Mouse (Mus musculus): ENCODE data around the gene Inf2. TPM values are rescaled to one million over a fixed set of nuclear protein-coding genes. Genes with fewer than 3 reads are reported as not detected.

The Inf2 gene
- polyA plus RNA-seq, 1 experiment from 2014 or later, result 2.5 TPM

- Histone ChIP-seq H3K4me3 (replicated peaks) (no peak overlapping the region), H3K9ac (no peak overlapping the region), H3K36me3 (no peaks in the 10 kb centered on the region), H3K9me3 (no peaks in the 10 kb centered on the region), H3K27me3 (replicated peaks) (no peaks in the 10 kb centered on the region), H3K4me1 (replicated peaks) (peaks cover 21% of the 10 kb centered on the region), H3K27ac (no peak overlapping the region), H3K4me2 (replicated peaks) (no peak overlapping the region)
- WGBS, result 54% methylated on average over 11 of the region's 11 CpGs
- ATAC-seq, result no peak
Observed at GRCm38 (mm10) chr12:112632084-112632777, 43.6 kb downstream of the Inf2 start.

GRCm38 (mm10) chr12:112632907-112633306 lies 44.3 kb downstream of the Inf2 start:
- H3K4me3 ChIP-seq (replicated peaks), result no peak overlapping the region
- 81% methylated on average over 5 of the region's 5 CpGs for WGBS
- no peak overlapping the region for H3K9ac ChIP-seq
- ATAC-seq, result no peak
- no peaks in the 10 kb centered on the region for H3K36me3 ChIP-seq
- H3K27ac ChIP-seq, result no peak overlapping the region
- H3K4me2 ChIP-seq (replicated peaks), result no peak overlapping the region
- no peaks in the 10 kb centered on the region for H3K27me3 ChIP-seq (replicated peaks)
- H3K4me1 ChIP-seq (replicated peaks), result peaks cover 21% of the 10 kb centered on the region
- no peaks in the 10 kb centered on the region for H3K9me3 ChIP-seq

GRCm38 (mm10) chr12:112633686-112634085 lies 45.1 kb downstream of the Inf2 start:
- no peak overlapping the region for H3K27ac ChIP-seq
- peaks cover 16% of the 10 kb centered on the region for H3K4me1 ChIP-seq (replicated peaks)
- H3K9ac ChIP-seq, result no peak overlapping the region
- no peak overlapping the region for H3K4me2 ChIP-seq (replicated peaks)
- no peaks in the 10 kb centered on the region for H3K36me3 ChIP-seq
- no peak overlapping the region for H3K4me3 ChIP-seq (replicated peaks)
- H3K9me3 ChIP-seq, result no peaks in the 10 kb centered on the region
- peak; percentile 14; the same call in 1 of the 2 replicates for ATAC-seq
- H3K27me3 ChIP-seq (replicated peaks), result no peaks in the 10 kb centered on the region
- WGBS, result 60% methylated on average over 9 of the region's 9 CpGs

- Histone ChIP-seq H3K36me3 (no peaks in the 10 kb centered on the region), H3K27ac (no peak overlapping the region), H3K9me3 (no peaks in the 10 kb centered on the region), H3K4me1 (replicated peaks) (0 out of 2 replicates have a peak, but pooled peaks cover 3% of the 10 kb centered on the region), H3K9ac (no peak overlapping the region), H3K4me3 (replicated peaks) (no peak overlapping the region), H3K4me2 (replicated peaks) (no peak overlapping the region), H3K27me3 (replicated peaks) (no peaks in the 10 kb centered on the region)
- 72% methylated on average over 10 of the region's 10 CpGs for WGBS
- no peak for ATAC-seq
Observed at GRCm38 (mm10) chr12:112639526-112639925, 50.9 kb downstream of the Inf2 start.

GRCm38 (mm10) chr12:112643126-112643525 lies 54.5 kb downstream of the Inf2 start:
- H3K27ac ChIP-seq, result no peak overlapping the region
- no peaks in the 10 kb centered on the region for H3K27me3 ChIP-seq (replicated peaks)
- no peaks in the 10 kb centered on the region for H3K36me3 ChIP-seq
- WGBS, result 85% methylated on average over 6 of the region's 6 CpGs
- no peaks in the 10 kb centered on the region for H3K9me3 ChIP-seq
- peaks cover 15% of the 10 kb centered on the region for H3K4me1 ChIP-seq (replicated peaks)
- no peak overlapping the region for H3K4me2 ChIP-seq (replicated peaks)
- ATAC-seq, result no peak
- H3K4me3 ChIP-seq (replicated peaks), result no peak overlapping the region
- no peak overlapping the region for H3K9ac ChIP-seq

GRCm38 (mm10) chr12:112644180-112644854 lies 55.7 kb downstream of the Inf2 start, which contains the start of gene Siva1:
TSS of gene Siva1 (plus strand) at chr12:112644679.
- peak within 1 kb of the TSS; percentile 73 for H3K4me3 ChIP-seq (replicated peaks)
- H3K4me2 ChIP-seq (replicated peaks), result peak within 1 kb of the TSS; percentile 69
- peak; percentile 98 for ATAC-seq
- no peaks in the 10 kb centered on the region for H3K27me3 ChIP-seq (replicated peaks)
- peak within 1 kb of the TSS; percentile 78 for H3K27ac ChIP-seq
- H3K4me1 ChIP-seq (replicated peaks), result peaks cover 15% of the 10 kb centered on the region
- WGBS, result 2% methylated on average over 46 of the region's 46 CpGs
- 0 out of 2 replicates have a peak, but pooled peaks cover 4% of the 10 kb centered on the region for H3K36me3 ChIP-seq
- peak within 1 kb of the TSS; percentile 77 for H3K9ac ChIP-seq
- no peaks in the 10 kb centered on the region for H3K9me3 ChIP-seq

- peak overlapping the region; percentile 77 for H3K9ac ChIP-seq
- H3K27ac ChIP-seq, result peak overlapping the region; percentile 78
- H3K4me2 ChIP-seq (replicated peaks), result peak overlapping the region; percentile 69
- peak; percentile 47 for ATAC-seq
- no peaks in the 10 kb centered on the region for H3K27me3 ChIP-seq (replicated peaks)
- peaks cover 15% of the 10 kb centered on the region for H3K4me1 ChIP-seq (replicated peaks)
- no peaks in the 10 kb centered on the region for H3K9me3 ChIP-seq
- under 1% methylated on average over 75 of the region's 75 CpGs for WGBS
- peaks cover 10% of the 10 kb centered on the region; the same call in 1 of the 2 replicates for H3K36me3 ChIP-seq
- peak overlapping the region; percentile 73 for H3K4me3 ChIP-seq (replicated peaks)
Observed at GRCm38 (mm10) chr12:112644855-112645506, 56.4 kb downstream of the Inf2 start.

- H3K4me3 ChIP-seq (replicated peaks), result peak overlapping the region; percentile 73
- H3K9me3 ChIP-seq, result no peaks in the 10 kb centered on the region
- ATAC-seq, result no peak
- no peaks in the 10 kb centered on the region for H3K27me3 ChIP-seq (replicated peaks)
- H3K9ac ChIP-seq, result peak overlapping the region; percentile 77
- no peak overlapping the region for H3K27ac ChIP-seq
- peaks cover 15% of the 10 kb centered on the region; the same call in 1 of the 2 replicates for H3K36me3 ChIP-seq
- peak overlapping the region; percentile 69 for H3K4me2 ChIP-seq (replicated peaks)
- 40% methylated on average over 6 of the region's 6 CpGs for WGBS
- H3K4me1 ChIP-seq (replicated peaks), result peaks cover 15% of the 10 kb centered on the region
Observed at GRCm38 (mm10) chr12:112646139-112646538, 57.6 kb downstream of the Inf2 start.

GRCm38 (mm10) chr12:112648081-112648480 lies 59.5 kb downstream of the Inf2 start:
- Histone ChIP-seq H3K4me2 (replicated peaks) (no peak overlapping the region), H3K27me3 (replicated peaks) (no peaks in the 10 kb centered on the region), H3K4me1 (replicated peaks) (peaks cover 15% of the 10 kb centered on the region), H3K36me3 (peaks cover 15% of the 10 kb centered on the region; the same call in 1 of the 2 replicates), H3K9ac (no peak overlapping the region), H3K27ac (no peak overlapping the region), H3K4me3 (replicated peaks) (no peak overlapping the region), H3K9me3 (no peaks in the 10 kb centered on the region)
- no peak for ATAC-seq
- 90% methylated on average over 5 of the region's 5 CpGs for WGBS

- 70% methylated on average over 5 of the region's 5 CpGs for WGBS
- Histone ChIP-seq H3K27ac (no peak overlapping the region), H3K4me3 (replicated peaks) (no peak overlapping the region), H3K4me2 (replicated peaks) (no peak overlapping the region), H3K4me1 (replicated peaks) (peaks cover 19% of the 10 kb centered on the region), H3K9ac (no peak overlapping the region), H3K27me3 (replicated peaks) (no peaks in the 10 kb centered on the region), H3K9me3 (no peaks in the 10 kb centered on the region), H3K36me3 (peaks cover 48% of the 10 kb centered on the region)
- ATAC-seq, result no peak
Observed at GRCm38 (mm10) chr12:112651778-112652439, 63.3 kb downstream of the Inf2 start.

- Histone ChIP-seq H3K27me3 (replicated peaks) (no peaks in the 10 kb centered on the region), H3K9me3 (no peaks in the 10 kb centered on the region), H3K4me1 (replicated peaks) (peaks cover 19% of the 10 kb centered on the region), H3K27ac (no peak overlapping the region), H3K36me3 (peaks cover 62% of the 10 kb centered on the region), H3K4me2 (replicated peaks) (no peak overlapping the region), H3K4me3 (replicated peaks) (no peak overlapping the region), H3K9ac (no peak overlapping the region)
- peak; percentile 75 for ATAC-seq
- WGBS, result 35% methylated on average over 7 of the region's 7 CpGs
Observed at GRCm38 (mm10) chr12:112653157-112653824, 64.7 kb downstream of the Inf2 start.

Data from intestine, embryonic 15.5 days (tissue).